Mouse (Mus musculus): ENCODE measurements at regions not wholly inside any gene's neighbourhood (a gene's known extent, or its start where the extent isn't known, plus 50 kb on each side); places are given as distances from the start of the nearest gene placed in this dataset.

- DNase-seq (ENCODE audit: low read depth, low spot score): peak; percentile 9
Observed at GRCm38 (mm10) chr7:60733331-60733994, 593.4 kb upstream of the Snrpn start.

GRCm38 (mm10) chr7:60728108-60728721, 588.2 kb upstream of the Snrpn start:
- DNase-seq (ENCODE audit: low read depth, low spot score): peak; percentile 38

Measured in mesoderm, embryonic 11.5 days (tissue).